Mouse (Mus musculus) neutrophil, adult 5-6 weeks (primary cell): Measurements from ENCODE around the gene Wdr62. TPM values are rescaled to one million over a fixed set of nuclear protein-coding genes. Genes with fewer than 3 reads are reported as not detected.

Experiments
- ATAC-seq: fragments of 151-379, 151-347 bp; 2 replicates; pipeline ENCODE4 v1.8.0; 2017; ENCODE audit warnings: mild to moderate bottlenecking, moderate TSS enrichment; ENCODE audit not compliant: insufficient number of reproducible peaks, poor library complexity, low FRiP score, severe bottlenecking; ENCODE audit errors: extremely low read depth
- total RNA-seq: library from RNA; stranded (forward); fragments of 200-1000 nt; gene quantifications from 2 replicates; pipeline ENCODE4 v1.2.3, GENCODE M21; 2017

Wdr62 gene
- total RNA-seq, 1 experiment from 2014 or later, result 2.6 TPM

- ATAC-seq, result no peak
Measured at GRCm38 (mm10) chr7:30194101-30194831, 86.0 kb downstream of the Wdr62 start.

- ATAC-seq, result peak; percentile 57
Measured at GRCm38 (mm10) chr7:30193581-30194100, 86.6 kb downstream of the Wdr62 start.

DNA sequence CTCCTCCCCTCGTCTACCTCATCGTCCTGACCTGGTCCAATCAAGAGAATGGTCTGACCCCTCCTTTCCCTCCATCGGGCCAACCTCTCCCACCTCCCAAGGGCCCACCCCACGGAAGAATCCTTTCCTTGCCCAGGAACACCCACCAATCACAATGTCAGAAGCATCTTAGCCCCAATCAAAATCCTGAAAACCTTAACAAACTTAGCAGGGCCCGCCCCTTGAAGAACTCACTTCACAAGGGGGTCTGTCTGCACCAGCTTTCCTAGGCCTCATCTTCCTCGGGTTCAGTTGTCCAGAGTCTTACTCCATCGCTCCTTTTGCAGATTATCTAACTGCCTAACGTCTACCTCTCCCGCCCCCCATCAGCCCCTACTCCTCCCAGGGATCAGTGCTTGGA lies 87.2 kb downstream of the Wdr62 start:
- ATAC-seq, result no peak

DNA sequence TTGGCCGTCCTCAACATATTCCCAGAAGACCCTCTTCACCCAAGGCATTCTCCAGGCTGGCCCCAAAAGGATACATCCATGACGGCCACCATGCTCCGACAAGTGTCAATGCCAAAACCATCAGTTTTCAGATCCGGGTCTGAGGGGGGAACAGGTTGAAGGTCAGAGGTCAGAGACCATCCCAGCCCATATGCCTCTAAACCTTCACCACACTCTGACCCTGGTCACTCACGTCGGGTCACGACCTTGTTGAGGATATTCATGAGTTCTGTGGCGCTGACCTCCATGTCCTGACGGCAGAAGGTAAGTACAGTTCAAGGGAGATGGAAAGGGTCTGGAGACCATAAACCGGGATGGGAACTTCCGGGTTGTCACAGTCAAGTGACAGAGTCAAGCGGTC lies 88.1 kb downstream of the Wdr62 start:
- no peak for ATAC-seq

Other genes with a start within 250 kb of the Wdr62 start
- gene Zfp14, start 229.0 kb downstream of the Wdr62 start, total RNA-seq, result 3.6 and 4.3 TPM in 2 replicates
- 9.6 and 12.9 TPM in 2 replicates for gene Zfp82, start 207.5 kb downstream of the Wdr62 start, total RNA-seq
- not detected in 2 replicates for gene Gm26920, start 190.0 kb downstream of the Wdr62 start, total RNA-seq
- 4.9 and 5.8 TPM in 2 replicates for gene Zfp566, start 189.9 kb downstream of the Wdr62 start, total RNA-seq
- gene Zfp260, start 185.6 kb downstream of the Wdr62 start, total RNA-seq, result 42.7 and 44.6 TPM in 2 replicates
- gene Zfp382, start 158.5 kb downstream of the Wdr62 start, total RNA-seq, result 10.6 and 14.1 TPM in 2 replicates
- gene Zfp146, start 110.7 kb downstream of the Wdr62 start, total RNA-seq, result 44.2 and 46.8 TPM in 2 replicates
- gene Cox7a1, start 96.3 kb downstream of the Wdr62 start, total RNA-seq, result not detected in 2 replicates
- gene Capns1, start 81.6 kb downstream of the Wdr62 start, total RNA-seq, result 137 and 168 TPM in 2 replicates
- 26.0 and 30.3 TPM in 2 replicates for gene Polr2i, start 48.5 kb downstream of the Wdr62 start, total RNA-seq
- gene Tbcb, start 48.1 kb downstream of the Wdr62 start, total RNA-seq, result 16.5 and 21.6 TPM in 2 replicates
- not detected in 2 replicates for gene Ovol3, start 44.7 kb downstream of the Wdr62 start, total RNA-seq
- 0.98 TPM in 1 of 2 replicates, not detected in the other for gene Thap8, start 325 bp downstream of the Wdr62 start, total RNA-seq
- 1.3 TPM in 1 of 2 replicates, not detected in the other for gene Clip3, start 11.3 kb upstream of the Wdr62 start, total RNA-seq
- gene Alkbh6, start 28.3 kb upstream of the Wdr62 start, total RNA-seq, result 35.1 and 37.2 TPM in 2 replicates
- gene Syne4, start 34.4 kb upstream of the Wdr62 start, total RNA-seq, result 0.74 and 4.0 TPM in 2 replicates
- gene E130208F15Rik, start 41.3 kb upstream of the Wdr62 start, total RNA-seq, result 4.7 and 6.6 TPM in 2 replicates
- 8.8 and 10.8 TPM in 2 replicates for gene Sdhaf1, start 43.5 kb upstream of the Wdr62 start, total RNA-seq
- gene Lrfn3, start 82.4 kb upstream of the Wdr62 start, total RNA-seq, result not detected in 2 replicates
- 1,375 and 1,494 TPM in 2 replicates for gene Tyrobp, start 133.3 kb upstream of the Wdr62 start, total RNA-seq
- 44.4 and 46.6 TPM in 2 replicates for gene Hcst, start 139.4 kb upstream of the Wdr62 start, total RNA-seq
- gene Nfkbid, start 141.3 kb upstream of the Wdr62 start, total RNA-seq, result 34.3 and 46.9 TPM in 2 replicates
- gene Aplp1, start 165.1 kb upstream of the Wdr62 start, total RNA-seq, result 0.98 TPM in 1 of 2 replicates, not detected in the other
- gene Kirrel2, start 177.3 kb upstream of the Wdr62 start, total RNA-seq, result not detected in 2 replicates
- not detected in 2 replicates for gene Nphs1, start 177.9 kb upstream of the Wdr62 start, total RNA-seq
- gene Prodh2, start 213.2 kb upstream of the Wdr62 start, total RNA-seq, result not detected in 2 replicates